ENCODE assay signal across 9 mouse cellular contexts in genomic region chr5:98855741-98856140, GRCm38 (mm10). TPM values are rescaled to one million over a fixed set of nuclear protein-coding genes. Genes with fewer than 3 reads are reported as not detected.
DNase-seq lines count a peak whose midpoint lies in the region; ATAC-seq lines count a peak whose summit lies in the region.
"Had no signal": no experiment of that assay in that cellular context is flagged by ENCODE, and none has a peak within 500 bp of the region (broad histone marks: within the 10 kb centered on the region; RNA-seq: fewer than 3 reads in every experiment).

No protein-coding gene starts in this region.

- 10% methylated on average over 12 of the region's 12 CpGs for WGBS in heart, embryonic 13.5 days
- 15% methylated on average over 12 of the region's 12 CpGs for WGBS in hindbrain, embryonic 10.5 days
- WGBS in midbrain, embryonic 15.5 days: 10% methylated on average over 12 of the region's 12 CpGs
- 7% methylated on average over 12 of the region's 12 CpGs for WGBS in liver, embryonic 11.5 days

- ATAC-seq in heart, embryonic 13.5 days (ENCODE audit: extremely low read depth, insufficient number of reproducible peaks, low FRiP score, low TSS enrichment): no peak
- ATAC-seq in midbrain, embryonic 15.5 days (replicated peaks): 0 out of 2 replicates have a peak, but pooled peaks have one; percentile 5
- ATAC-seq in cerebellum, adult (ENCODE audit: insufficient number of reproducible peaks, low FRiP score, low TSS enrichment): no peak
- ATAC-seq in liver, embryonic 11.5 days (replicated peaks; ENCODE audit: low FRiP score): no peak

- H3K4me1 ChIP-seq in heart, embryonic 13.5 days: peaks cover 16% of the 10 kb centered on the region
- H3K4me1 ChIP-seq in hindbrain, embryonic 10.5 days (replicated peaks): peaks cover 24% of the 10 kb centered on the region
- H3K4me1 ChIP-seq in midbrain, embryonic 15.5 days: peaks cover 17% of the 10 kb centered on the region
- H3K4me1 ChIP-seq in liver, embryonic 11.5 days (replicated peaks; ENCODE audit: control insufficient read depth, insufficient read depth, low read length): no peaks in the 10 kb centered on the region

- H3K27me3 ChIP-seq in heart, embryonic 13.5 days (replicated peaks): peaks cover 74% of the 10 kb centered on the region
- H3K27me3 ChIP-seq in hindbrain, embryonic 10.5 days (ENCODE audit: insufficient read depth, poor library complexity, severe bottlenecking): peaks cover 64% of the 10 kb centered on the region
- peaks cover 35% of the 10 kb centered on the region for H3K27me3 ChIP-seq in midbrain, embryonic 15.5 days (replicated peaks)
- peaks cover 44% of the 10 kb centered on the region for H3K27me3 ChIP-seq in liver, embryonic 11.5 days (replicated peaks; ENCODE audit: control insufficient read depth, insufficient read depth, low read length)

- 0 out of 2 replicates have a peak overlapping the region, but pooled peaks have one; percentile 74 for H3K9ac ChIP-seq in heart, embryonic 13.5 days
- no peak overlapping the region; the same call in 1 of the 2 replicates for H3K9ac ChIP-seq in midbrain, embryonic 15.5 days
- H3K9ac ChIP-seq in liver, embryonic 11.5 days (ENCODE audit: low read depth, low read length): no peak overlapping the region

- peak overlapping the region; percentile 65 for H3K4me3 ChIP-seq in heart, embryonic 13.5 days
- peak overlapping the region; percentile 70 for H3K4me3 ChIP-seq in hindbrain, embryonic 10.5 days
- peak overlapping the region; percentile 60 for H3K4me3 ChIP-seq in midbrain, embryonic 15.5 days
- H3K4me3 ChIP-seq in liver, embryonic 11.5 days (ENCODE audit: low read depth, low read length): no peak overlapping the region

- H3K9me3 ChIP-seq in heart, embryonic 13.5 days: no peaks in the 10 kb centered on the region
- no peaks in the 10 kb centered on the region for H3K9me3 ChIP-seq in hindbrain, embryonic 10.5 days
- no peaks in the 10 kb centered on the region for H3K9me3 ChIP-seq in midbrain, embryonic 15.5 days
- H3K9me3 ChIP-seq in liver, embryonic 11.5 days (ENCODE audit: control insufficient read depth, low read length): no peaks in the 10 kb centered on the region

- peak overlapping the region; percentile 99 for H3K4me2 ChIP-seq in heart, embryonic 13.5 days
- H3K4me2 ChIP-seq in midbrain, embryonic 15.5 days: peak overlapping the region; percentile 99
- H3K4me2 ChIP-seq in liver, embryonic 11.5 days: no peak overlapping the region

- H3K36me3 ChIP-seq in heart, embryonic 13.5 days: no peaks in the 10 kb centered on the region
- no peaks in the 10 kb centered on the region for H3K36me3 ChIP-seq in hindbrain, embryonic 10.5 days
- no peaks in the 10 kb centered on the region for H3K36me3 ChIP-seq in midbrain, embryonic 15.5 days (replicated peaks)
- H3K36me3 ChIP-seq in liver, embryonic 11.5 days (ENCODE audit: control insufficient read depth, insufficient read depth, low read length): no peaks in the 10 kb centered on the region

- no peak overlapping the region for H3K27ac ChIP-seq in heart, embryonic 13.5 days (replicated peaks)
- no peak overlapping the region for H3K27ac ChIP-seq in hindbrain, embryonic 10.5 days
- no peak overlapping the region for H3K27ac ChIP-seq in midbrain, embryonic 15.5 days
- H3K27ac ChIP-seq in liver, embryonic 11.5 days (ENCODE audit: low read depth, low read length): no peak overlapping the region

- DNase-seq in heart, adult 18-20 months: no peak
- DNase-seq in ZHBTc4 (ENCODE audit: low read depth, low spot score): peak; percentile 8
- no peak for DNase-seq in hindbrain, embryonic 10.5 days (ENCODE audit: low spot score)
- no peak for DNase-seq in natural killer cell, adult 2 months (ENCODE audit: low spot score in 2 of 2)
- DNase-seq in liver, embryonic 11.5 days (ENCODE audit: low spot score): no peak
- DNase-seq: thymus, postnatal 14 days had no signal

RNA-seq across cellular contexts. Expression of gene Bmp3, which starts 1.5 kb away (rescaled TPM):
- 0.71 and 0.74 TPM in 2 replicates for polyA plus RNA-seq in heart, embryonic 13.5 days (2015; fragmentation: Nextera tagmentation; extraction: Ambion mirVana)
- total RNA-seq in heart, adult 18-20 months (2021): under 1 TPM; 0.52 to 0.54 TPM
- 0.63 and 0.70 TPM in 2 replicates for polyA plus RNA-seq in hindbrain, embryonic 10.5 days (2016; fragmentation: Nextera tagmentation; extraction: Ambion mirVana)
- 1.2 and 1.3 TPM in 2 replicates for polyA plus RNA-seq in midbrain, embryonic 15.5 days (2015; fragmentation: Nextera tagmentation; extraction: Ambion mirVana)
- polyA plus RNA-seq in liver, embryonic 11.5 days (2014; fragmentation: Nextera tagmentation; extraction: Ambion mirVana): 0.09 and 0.12 TPM in 2 replicates
